Mouse (Mus musculus): ENCODE data around the gene Nid2.
A peak's percentile ranks its signal among the peaks of the same experiment; 100 is the strongest.

Gene Nid2

DNA sequence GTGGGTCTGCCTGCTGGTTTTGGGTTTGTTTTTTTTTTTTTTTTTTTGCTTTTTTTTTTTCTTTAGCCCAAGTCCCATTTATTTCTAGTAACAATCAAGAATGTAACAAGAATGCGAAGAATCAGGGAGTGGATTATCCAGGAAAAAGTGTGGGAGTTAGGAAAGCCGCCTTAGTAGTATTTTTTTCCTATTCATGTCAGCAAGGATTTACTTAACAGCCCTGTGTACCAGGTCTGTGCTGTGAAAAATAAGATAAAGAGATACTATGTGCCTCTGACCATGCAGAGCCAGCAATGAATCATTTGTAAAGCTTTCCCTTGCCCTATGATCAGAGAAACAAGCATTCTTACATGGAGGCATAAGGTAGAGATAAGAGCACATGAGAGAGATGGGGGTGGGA, 4.8 kb upstream of the Nid2 start:
- DNase-seq: no peak

DNA sequence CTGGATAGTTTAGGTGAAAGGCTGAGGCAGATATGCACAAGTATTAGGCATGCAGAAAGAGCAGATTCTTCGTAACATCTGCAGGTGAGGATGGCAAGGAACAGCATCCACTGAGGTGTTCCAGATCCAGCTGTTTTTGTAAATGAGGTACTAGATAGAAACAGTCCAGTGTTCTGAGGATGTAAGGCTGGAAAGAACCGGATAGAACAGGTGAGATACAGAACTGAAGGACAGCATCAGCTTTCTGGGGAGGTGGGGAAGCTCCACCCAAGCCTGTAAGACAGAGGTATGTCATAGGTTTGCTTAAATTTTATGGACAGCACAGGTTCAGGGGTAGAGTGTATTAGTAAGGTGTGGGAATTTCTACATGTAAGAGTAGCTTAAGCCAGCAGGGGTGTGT, 4.3 kb upstream of the Nid2 start:
- DNase-seq: no peak

DNA sequence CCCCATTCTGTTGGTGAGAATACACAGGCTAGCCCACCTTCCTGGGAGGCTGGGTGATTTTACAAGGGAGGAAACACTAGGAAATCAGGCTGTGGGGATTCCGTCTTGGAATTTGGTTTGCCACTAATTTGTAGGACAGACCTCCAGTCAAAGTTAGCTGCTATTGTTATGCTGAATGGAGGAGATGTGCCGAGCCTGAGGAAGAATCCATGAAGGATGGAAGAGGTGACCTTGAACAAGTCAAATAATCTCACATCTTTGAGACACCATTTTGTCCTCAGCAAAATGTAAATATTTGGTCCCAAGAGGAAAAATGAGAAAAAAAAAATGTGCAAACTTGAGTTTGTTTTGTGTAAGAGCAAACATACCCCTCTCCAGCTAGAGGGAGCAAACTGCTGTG, 1.3 kb upstream of the Nid2 start:
- no peak for DNase-seq

DNA sequence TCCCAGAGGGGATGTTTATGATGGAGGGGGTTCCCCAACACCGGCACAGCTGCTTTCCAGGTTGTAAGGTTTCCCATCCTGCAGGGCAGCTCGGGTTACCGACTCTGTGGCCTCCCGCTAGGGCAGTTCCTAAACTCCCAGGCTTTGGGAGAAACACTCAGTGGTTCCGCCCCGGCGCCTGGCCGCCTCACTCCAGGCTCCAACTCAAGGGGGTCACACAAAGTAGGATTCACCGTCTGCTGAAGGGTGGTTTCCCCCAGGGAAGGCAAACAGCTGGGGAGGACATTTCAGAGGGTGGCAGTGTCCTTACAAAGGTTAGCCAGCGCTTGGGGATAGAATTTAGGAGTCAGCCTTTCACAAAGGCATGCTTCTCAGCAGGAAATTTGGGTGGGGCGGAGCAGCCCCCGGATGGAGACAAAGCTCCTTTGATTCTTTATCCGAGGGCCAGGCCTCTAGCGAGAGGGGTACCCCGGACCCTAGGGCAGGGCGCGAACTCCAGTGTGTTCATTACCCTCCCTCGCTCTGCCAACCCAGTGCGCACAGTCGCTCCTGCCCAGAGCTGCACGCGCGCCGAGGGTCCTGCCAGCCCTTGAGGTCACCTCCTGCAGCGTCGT, 547 bp upstream of the Nid2 start:
- no peak for DNase-seq

DNA sequence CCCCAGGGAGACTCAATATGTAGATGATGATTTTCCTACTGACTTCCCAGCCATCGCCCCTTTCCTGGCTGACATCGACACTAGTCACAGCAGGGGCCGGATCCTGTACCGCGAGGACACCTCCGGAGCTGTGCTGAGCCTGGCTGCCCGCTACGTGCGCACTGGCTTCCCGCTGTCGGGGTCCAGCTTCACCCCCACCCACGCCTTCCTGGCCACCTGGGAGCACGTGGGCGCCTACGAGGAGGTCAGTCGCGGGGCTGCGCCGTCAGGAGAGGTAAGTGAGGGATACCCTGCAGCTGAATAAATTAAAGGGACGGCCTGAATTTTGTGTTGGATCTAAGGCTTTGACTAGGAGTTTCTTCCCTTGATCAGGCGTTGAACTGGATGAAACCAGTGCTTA, 1.2 kb downstream of the Nid2 start:
- DNase-seq: no peak

DNA sequence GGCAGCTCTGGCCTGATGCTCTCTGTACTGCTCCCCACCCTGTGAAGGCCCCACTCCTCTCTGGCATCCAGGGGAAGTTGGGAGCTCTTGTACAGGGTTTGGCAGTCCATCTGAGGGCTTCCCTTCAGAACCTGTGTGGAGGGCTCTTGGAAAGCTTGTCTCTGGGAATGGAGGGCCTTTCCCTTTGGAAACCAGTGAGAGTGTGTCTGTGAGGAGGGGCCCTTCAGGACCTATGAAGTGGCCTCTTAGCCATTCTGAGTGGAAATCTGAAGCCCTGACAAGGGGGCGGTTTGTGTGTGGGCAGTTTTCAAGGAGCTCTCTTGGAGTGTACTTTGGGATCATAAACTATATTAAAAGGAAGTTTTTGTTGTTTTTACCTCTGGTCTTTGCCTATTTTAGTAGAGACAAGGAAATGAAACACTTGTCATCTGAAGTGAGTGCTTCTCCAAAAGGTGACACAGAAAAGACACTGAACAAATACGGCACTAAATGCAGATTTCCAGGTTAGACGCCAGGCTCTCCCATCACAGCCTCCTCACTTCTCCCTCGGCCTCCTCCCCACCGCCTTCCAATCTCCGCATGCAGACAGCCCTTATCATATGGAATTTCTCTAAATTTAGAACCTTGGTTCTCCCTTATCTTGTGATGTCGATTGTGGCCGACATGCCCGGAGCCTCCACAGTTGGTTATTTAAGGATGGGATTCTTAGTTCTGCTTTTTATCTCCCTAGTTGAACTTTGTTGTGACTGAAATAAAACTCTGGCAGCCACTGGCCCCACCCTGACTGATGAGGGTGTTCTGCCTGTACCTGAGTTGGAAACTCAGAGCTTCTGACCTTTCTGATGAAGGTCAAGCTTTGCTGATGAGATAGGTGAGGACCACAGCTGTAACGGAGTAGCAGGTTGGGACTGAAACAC, 8.5 kb downstream of the Nid2 start:
- DNase-seq: no peak

DNA sequence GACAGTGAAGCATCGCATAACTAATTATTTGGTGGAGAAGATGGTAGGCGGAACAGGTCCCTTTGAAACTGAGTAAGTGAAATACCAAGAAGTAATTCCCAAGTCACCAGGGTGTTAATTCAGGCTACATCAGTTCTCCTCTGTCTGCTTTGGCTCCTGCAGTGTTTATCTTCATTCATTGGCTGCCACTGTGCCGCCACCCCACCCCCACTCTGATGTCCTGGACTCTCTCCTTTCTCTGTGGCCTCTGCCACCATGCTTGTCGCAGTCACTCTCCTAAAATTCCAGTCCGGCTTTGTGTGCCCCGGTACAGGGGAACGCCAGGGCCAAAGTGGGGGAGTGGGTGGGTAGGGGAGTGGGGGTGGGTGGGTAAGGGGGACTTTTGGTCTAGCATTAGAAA, 9.7 kb downstream of the Nid2 start:
- DNase-seq: no peak

DNA sequence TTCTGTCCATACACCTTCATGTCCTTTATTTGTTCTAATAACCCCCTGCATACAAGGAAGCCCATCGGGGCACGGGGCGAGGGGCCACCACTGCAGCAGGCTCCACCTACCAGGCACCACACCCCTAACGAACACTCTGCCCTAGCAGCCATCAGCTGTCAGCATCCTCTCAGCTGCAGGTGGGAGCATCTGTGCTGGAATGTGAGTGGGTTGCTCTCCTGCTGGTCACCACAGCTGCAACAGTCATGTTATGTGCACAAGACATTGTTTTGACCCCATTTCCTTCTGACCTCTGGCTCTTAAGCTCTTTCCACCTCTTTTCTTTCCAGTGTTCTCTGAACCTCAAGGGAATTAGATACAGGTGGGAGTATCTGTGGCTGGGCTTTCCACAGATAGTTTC, 10.9 kb downstream of the Nid2 start:
- no peak for DNase-seq

DNA sequence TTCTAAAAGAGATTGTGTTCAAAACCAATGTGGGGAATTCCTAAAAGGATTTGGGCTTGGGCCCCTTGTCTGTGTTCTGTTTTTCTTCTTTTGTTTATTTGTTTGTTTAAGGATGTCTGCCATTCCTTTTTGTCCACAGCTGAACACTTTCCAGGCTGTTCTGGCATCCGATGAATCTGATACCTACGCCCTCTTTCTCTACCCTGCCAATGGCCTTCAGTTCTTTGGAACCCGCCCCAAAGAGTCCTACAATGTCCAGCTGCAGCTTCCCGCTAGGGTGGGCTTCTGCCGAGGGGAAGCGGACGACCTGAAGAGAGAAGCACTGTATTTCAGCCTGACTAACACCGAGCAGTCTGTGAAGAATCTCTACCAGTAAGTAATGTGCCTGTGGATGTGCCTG, 12.5 kb downstream of the Nid2 start:
- DNase-seq: no peak

DNA sequence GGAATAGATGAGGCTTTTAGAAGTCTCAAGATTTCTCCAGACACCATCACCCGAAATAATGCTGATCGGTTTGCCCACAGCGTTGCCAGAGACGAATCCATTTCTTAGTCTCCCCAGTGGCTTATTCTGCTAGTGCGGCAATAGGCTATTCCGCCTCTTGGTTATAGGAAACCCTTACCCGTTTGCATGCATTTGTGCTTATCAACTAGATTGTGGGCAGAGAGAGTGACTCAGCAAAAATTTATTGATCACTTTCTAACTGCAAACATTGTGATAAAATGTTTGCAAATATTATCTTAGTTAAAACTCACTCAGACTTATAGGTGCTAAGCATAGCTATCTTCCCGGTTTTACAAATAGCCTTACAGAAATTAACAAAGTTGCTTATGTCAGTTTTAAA, 13.3 kb downstream of the Nid2 start:
- no peak for DNase-seq

DNA sequence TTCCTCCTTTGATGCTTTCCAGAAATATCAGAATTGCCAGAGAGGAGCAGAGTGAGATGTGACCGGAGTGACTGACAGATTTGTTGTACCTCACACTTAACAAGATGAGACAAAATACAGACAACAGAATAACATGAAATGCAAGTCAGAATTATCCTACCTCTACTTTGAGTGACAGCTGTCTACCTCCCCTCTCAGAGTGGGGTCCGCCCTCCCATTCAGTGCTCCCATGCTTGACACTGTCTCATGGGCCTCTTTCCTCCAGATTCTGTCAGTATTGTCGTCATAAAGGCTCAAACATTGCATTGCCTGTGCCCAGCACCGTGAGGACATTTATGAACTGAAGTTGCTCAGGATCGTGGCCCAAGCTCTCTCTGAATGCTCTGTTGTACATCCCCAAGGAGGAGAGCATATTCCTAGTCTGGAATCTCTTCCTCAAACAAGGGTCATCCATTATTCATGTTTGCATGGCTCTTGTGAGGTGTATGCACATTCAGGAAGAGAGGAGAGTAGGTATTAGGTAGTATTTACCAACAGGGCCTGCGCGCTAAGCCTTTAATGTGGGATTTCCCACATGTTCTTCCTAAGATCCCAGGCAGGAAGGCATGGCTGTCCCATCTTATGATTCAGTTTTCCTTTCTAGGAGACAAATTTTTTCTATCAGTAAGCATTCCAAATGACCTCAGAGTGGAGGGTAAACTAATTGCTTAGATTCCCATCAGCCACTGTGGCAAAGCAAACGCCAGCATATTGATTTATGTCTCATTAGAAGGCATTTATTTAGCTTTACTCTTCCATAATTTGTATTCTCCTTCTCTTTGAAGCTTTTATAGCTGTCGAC, 14.7 kb downstream of the Nid2 start:
- no peak for DNase-seq

DNA sequence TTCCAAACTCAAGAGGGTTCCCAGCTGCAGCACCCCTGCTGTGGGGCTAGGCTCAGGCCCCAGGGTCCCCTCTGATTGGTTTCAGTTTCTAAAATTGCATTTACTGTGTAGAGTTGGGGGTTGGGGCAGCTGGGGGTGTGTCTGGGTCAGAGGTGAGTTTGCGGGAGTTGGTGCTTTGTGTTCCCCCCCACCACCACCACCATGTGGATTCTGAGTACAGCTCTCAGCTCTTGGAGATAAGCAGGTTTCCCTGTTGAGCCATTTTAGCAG, 15.2 kb downstream of the Nid2 start:
- DNase-seq: no peak

DNA sequence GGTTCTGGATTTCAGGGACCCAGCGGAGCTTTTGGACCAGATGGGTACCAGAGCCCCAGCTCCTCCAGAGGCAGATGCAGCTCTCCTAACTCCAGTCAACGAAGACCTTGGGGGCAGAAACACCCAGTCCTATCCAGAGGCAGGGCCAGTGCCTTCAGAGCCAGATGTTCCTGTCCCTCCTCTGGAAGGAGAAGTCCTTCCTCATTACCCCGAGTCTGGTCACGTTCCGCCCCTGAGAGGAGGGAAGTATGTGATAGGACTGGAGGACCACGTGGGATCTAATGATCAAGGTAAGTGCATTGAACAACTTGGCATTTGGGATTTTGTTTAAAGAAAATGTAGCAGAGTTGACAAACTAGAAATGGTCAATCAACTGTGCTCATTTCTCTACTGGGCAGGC, 17.6 kb downstream of the Nid2 start:
- DNase-seq: no peak

DNA sequence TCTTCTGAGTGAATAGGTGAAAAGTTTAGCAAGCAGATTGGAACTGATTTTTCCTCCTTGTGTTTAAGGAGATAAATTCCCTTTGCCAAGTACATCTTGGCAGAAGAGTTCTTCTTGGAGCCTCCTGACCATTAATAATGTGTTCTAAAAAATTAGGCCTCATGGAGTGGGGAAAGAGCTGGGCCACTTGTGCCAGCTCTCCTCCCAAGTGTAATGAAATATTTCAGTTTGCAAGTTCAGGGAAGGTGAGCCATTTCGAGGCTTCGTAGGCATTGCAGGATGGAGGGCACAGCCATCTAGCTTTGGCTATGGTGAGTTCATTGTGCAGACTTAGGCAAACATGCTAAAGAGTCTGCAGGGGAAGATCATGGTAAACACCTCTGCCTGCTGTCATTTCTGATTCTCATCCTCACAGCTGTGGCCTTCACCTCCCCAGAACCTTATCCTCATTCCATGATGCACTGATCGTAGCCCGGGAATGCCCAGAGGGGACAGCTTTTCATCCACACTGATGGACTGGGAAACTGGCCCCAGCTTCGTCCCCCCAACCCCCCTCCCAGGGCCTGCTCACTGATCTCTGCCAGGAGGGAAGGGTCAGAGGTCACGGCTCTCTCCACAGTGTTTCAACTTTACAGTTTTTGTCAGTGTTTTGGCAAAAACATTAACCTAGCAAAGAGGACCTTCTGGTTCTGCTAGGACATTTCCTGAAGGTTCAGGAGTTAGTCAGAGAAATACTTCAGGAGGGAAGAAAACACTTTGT, 18.6 kb downstream of the Nid2 start:
- DNase-seq: no peak

DNA sequence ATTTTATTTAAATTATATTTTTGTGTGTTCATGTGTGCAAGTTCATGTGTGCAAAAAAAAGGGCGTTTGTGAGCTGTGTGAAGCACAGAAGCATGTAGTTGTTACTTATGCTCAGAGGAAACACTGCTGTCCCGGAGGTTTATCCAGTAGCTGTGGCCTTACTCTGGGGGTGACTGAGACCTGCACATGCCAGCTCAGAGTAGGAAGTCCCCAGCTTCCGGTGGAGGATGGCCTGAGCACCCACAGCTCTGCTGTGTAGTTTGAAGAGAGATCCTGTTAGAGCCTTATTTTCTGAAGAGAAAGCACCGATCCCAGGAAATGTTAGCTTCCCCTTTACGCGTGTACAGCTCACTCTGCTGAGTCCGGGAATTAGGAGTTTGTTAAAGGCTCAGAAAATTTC, 20.1 kb downstream of the Nid2 start:
- DNase-seq: no peak

DNA sequence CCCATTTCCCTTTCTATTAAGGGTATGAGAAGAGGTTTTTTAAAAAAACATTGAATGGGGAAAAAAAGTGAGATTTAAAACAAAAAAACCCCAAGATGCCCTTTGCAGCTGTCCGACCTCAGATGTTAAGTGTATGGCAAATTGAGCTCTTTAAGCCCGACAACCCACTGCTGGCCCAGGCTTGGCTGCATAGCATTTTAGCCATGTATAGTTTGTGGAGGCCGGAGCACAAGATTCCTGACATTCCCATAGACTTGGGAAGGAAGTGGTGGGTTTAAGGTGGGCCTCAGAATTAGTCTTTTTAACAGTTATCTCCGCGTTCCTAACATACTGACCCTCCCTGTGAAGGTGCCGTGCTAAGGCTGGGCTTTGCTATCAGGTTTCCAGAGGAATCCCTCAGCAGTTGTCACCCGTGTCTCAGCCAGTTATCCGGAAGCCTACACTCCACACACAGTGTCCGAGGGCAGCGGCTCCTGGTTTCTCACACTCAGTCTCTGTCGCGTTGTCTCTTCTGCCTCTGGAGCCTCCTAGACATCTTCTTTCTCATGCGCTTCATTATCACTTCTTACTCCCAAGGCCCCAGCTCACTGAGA, 23.1 kb downstream of the Nid2 start:
- no peak for DNase-seq

DNA sequence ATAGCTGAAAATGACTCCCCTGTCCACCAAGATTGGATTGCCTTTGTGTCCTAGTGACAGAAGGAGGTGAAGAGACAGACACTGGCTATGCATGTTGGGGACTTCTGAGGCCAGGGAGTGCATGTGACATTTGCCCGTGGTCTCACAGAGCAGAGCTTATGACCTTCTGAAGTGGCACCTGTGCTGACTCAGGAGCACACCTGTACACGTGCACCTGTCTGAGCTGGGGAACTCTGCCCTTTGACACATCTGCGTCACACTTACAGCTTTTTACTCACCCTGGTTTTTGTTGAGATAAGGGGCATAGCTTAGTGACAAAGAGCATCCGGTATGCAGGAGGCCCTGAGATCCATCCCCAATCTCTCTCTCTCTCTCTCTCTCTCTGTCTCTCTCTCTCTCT, 24.4 kb downstream of the Nid2 start:
- DNase-seq: no peak

DNA sequence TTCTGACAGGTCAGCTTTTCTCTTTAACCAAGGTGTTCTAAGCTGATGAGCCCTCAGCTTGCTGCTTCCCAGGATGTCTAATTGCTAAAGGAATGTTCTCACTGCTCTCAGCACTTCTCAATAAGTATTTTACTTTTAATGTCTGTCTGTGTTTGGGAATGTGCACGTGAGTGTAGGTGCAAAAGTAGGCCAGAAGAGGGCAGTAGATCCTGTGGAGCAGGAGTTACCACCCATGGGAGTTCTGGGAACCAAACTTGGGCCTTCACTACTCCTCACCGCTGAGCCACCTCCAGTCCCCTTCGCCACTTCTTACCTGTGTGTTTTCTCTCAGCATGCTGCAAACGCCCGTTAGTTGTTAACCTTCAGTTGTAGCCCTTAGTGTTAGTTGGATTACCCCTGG, 25.1 kb downstream of the Nid2 start:
- no peak for DNase-seq

DNA sequence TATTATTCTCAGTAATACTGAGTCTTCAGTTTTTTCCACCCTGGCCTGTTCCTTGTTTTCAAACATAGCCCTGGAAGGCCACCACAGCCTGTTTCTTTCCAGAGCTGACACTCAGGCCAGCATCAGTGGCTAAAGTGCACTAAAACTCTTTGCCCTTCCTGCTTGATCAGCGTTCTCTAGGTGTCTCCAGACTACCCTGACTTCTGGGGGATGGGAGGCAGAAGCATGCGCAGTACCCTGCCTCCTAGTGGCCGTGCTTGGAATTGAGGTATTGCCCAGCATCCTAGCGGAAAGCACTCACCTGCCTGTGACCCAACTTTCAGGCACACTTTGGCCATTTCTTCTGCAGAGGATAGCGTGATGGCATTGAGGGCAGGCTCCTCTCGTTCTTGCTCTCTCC, 25.8 kb downstream of the Nid2 start:
- DNase-seq: peak; percentile 50

DNA sequence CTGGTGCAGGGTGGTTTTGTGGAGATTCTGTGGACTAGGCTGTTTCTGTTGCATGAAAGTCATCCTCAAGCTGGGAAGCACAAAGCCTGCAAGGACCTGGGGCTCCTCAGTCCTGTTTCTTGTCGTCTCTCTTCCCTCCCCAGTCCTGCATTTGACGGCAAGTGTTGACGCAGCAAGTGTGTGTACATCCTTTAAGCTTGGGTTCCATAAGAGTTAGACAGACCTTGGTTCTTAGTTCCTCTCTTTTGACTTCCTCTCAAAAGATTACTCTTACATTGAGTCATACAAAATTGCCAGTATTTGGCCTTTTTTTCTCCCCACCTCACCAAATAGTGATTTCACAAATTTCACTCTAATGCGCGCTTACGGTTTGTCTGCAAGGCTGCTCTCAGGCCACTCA, 26.3 kb downstream of the Nid2 start:
- no peak for DNase-seq

DNA sequence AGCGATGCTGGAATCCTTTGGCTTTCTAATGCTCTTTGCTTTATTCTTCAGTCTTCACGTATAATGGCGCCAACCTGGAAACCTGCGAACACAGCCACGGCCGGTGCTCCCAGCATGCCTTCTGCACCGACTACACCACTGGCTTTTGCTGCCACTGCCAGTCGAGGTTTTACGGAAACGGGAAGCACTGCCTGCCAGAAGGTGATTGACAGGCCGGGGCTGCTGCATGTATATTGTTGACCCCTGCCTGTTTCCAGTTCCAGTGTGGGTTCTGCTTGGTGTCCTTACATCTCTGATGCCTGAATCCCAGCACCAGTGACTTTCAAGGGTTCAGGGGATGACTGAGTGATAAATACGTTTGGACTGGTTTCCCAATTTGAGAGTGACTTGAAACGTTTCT, 26.9 kb downstream of the Nid2 start:
- no peak for DNase-seq

DNA sequence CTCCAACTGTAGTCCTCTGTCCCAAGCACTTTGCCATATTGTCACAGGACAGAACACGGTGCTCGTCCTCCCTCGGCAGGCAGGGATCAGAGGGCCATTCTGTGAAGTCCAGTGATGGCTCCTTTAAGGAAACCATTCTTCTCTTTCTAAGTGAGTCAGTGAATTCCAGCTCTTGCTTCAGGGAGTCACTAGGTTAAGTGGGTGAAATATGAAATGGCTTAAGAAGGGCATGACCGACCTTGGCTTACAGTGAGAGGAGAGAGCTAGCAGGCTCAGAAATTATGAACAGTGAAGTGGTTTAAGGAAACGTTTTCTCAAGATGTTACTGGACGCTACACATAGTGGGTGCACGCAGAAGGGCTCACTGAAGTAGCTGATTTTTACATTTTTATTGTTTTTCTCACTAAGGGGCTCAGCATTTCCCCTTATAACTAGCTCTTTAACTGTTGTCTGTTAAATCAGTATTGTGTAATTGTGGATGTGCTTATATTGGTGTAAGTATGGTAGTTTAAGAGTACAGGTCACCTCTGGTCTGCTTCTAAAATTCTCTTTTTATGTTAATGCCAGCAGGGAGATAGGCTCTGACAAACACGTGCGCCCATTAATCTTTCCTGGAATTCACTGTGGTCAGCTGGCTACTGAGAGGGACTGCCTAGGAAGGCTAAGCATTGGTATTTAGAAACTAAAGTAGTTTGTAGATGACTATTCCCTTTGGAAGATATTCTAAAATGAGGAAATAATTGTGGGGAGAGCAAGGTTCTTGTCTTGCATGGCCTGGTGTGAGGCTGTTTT, 34.9 kb downstream of the Nid2 start:
- no peak for DNase-seq
